Mouse (Mus musculus) heart, adult 8-10 months (tissue): ENCODE data around the gene Kcnip1. TPM values are rescaled to one million over a fixed set of nuclear protein-coding genes. Genes with fewer than 3 reads are reported as not detected.

Source experiments
- DNase-seq: peaks from one replicate; pipeline ENCODE4 v3.0.0; 2022; ENCODE audit warnings: low spot score
- total RNA-seq, 4 experiments: library from RNA; stranded (reverse); gene quantifications; 2 replicates each; pipeline ENCODE4 v1.2.4; 2022

The Kcnip1 gene
- total RNA-seq = under 1 TPM in 3 of 4 experiments, not detected in 1; 0.11 to 0.35 (median 0.17) TPM

GRCm38 (mm10) chr11:33992938-33993337 lies at the start of gene Kcnip1:
Gene Kcnip1, minus strand, starts transcription at chr11:33993152.
- no peak for DNase-seq

DNA sequence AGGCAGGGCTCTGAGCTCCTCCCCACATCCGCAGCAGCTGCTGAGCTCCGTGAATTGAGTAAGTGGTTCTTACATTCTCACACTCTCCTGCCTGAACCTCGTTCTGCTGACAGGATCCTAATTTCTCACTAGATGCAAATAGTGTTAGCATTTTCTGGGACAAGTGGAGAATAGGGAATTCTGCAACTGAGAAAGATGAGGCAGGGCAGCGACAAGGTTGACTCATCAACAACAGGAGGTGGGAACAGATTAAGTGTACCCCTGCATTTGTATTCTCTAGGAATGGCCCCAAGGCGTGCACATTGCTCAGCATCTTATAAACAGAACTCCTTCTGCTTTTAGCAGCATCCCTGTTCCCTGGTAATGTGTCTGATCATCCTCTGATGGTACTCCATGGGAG lies 47.1 kb upstream of the Kcnip1 start:
- DNase-seq = no peak

GRCm38 (mm10) chr11:34035909-34036658 lies 43.1 kb upstream of the Kcnip1 start:
- DNase-seq = no peak

GRCm38 (mm10) chr11:34034794-34035193 lies 41.8 kb upstream of the Kcnip1 start:
- no peak for DNase-seq

DNA sequence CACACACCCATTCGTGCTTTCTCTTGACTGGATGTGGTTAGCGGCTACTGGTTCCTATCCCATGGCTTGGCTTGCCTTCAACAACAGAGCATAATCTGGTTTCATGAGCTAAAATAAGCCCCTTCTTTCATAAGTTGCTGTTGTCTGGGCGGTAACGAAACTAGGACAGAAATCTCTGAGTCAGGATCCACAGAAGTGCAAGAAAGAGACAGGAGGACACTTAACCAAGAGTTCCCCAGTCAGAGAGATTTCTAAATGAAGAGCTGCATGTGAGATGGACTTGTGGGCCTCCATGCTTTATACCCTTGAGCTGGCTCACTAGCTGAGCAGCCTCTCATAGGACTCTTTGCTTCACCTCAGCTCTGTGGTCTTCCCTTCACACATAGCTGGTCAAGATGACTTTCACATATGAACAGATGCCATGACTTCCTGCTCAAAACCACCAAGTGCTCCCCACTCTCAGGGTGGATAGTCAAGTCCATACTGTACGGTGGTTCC lies 41.1 kb upstream of the Kcnip1 start:
- DNase-seq = peak; percentile 37

DNA sequence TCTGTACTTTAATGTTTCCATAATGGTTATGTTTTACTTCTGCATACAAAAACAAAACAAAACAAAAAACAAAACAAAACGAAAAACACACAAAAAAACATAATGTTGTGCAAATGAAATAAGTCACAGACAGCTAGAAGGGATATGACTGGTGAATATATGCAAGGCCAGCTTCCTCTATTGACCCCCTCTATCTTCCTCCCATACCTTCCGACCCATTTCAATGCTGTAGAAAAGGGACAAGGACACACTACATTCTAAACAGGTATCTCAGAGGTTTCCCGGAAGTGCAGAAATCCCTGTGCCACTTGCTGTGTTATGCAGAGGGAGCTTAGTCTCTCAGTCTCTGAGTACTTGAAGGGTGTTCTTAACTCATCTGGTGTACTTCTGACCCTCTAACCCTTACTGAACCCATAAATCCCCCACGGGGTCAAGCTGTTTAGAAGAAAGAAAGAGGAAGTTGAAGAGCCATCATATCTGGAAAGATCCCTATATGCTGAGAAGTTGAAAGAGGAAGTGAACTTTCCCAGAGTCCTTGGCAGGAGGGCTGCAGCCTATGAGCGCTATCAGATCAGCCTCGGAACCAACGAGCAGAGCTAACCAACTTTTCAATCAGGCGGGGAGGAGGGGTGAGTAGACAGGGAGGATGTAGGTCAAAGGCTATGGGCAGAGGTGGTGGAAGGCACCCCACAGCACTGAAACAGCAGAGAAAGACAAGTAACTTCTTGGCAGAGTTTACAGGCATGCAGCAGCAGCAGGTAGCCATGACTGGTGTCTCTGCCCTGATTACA lies 38.3 kb upstream of the Kcnip1 start:
- DNase-seq = peak; percentile 37

GRCm38 (mm10) chr11:34029658-34030057 lies 36.7 kb upstream of the Kcnip1 start:
- no peak for DNase-seq

DNA sequence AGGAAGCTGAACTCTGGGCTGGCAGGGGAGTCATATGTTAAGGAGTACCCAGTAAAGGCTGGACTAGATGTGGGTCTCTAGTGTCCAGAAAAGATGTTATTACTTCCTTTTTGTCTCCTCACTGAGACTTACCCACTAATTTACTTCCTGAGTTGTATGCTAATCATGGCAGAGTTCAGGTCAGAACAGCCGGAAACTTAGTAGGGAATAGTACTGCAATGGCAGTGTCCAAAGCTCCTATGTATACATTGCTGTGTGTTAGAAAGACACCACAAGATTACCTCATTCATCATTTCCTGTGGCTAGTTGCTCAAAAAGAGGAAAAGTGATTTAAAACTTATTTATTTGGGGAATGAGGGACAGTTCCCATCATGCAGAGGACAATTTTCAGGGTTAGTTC lies 32.1 kb upstream of the Kcnip1 start:
- no peak for DNase-seq

- no peak for DNase-seq
Measured at GRCm38 (mm10) chr11:34012007-34012652, 19.2 kb upstream of the Kcnip1 start.

DNA sequence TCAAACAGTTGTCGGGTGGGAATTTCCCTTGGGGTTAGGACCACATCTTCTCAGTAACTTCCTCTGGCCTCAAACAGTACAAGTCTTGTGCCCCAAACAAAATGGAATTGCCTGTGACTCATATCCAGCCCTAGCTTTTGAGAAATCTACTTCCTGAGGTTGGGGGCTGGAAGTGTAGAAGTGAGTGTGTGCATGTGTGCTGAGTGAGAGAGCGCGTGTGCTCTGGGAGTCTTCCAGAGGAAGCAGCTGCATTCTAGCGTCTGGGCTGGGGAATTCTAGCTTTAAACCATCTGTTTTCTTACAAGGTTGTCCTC lies 17.9 kb upstream of the Kcnip1 start:
- peak; percentile 75 for DNase-seq

DNA sequence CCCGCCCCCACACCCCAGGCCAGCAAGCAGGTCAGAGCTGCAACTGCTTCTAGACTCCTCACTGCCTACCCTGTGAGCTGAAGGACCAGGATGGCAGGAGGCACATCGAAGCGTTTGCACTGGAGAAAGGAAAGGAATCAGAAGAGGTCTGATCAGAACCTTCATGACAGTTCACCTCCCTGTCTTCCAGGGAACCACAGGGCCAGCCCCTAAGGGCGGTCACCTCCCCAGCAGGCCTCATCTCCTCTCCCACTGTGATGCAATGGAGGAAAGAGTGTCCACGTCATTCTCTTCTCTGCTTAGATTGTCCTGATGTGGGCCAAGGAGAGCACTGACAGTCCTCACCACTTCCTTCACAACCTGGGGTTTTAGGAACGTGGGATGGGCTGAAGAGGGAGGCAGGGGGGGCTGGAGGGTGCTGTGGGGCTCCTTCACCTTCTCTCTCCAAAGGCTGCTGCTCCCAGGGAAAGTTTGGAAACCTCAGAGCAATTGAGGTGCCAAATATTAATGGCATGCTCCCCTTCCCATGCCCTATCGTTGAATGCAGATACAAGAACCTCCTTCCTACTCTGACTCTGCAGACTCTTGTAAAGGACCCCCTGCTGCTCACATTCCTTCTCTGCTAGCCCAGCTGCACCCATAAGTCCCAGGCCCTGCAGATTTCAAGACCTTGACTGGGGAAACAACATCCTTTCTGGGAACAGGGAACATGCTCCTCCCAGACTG lies 17.3 kb upstream of the Kcnip1 start:
- no peak for DNase-seq

- no peak for DNase-seq
Measured at GRCm38 (mm10) chr11:34009316-34010087, 16.6 kb upstream of the Kcnip1 start.

GRCm38 (mm10) chr11:34008702-34009101 lies 15.8 kb upstream of the Kcnip1 start:
- no peak for DNase-seq

- DNase-seq = no peak
Measured at GRCm38 (mm10) chr11:34008214-34008613, 15.3 kb upstream of the Kcnip1 start.

- DNase-seq = no peak
Measured at GRCm38 (mm10) chr11:34007616-34008015, 14.7 kb upstream of the Kcnip1 start.

- no peak for DNase-seq
Measured at GRCm38 (mm10) chr11:34002593-34002965, 9.6 kb upstream of the Kcnip1 start.

GRCm38 (mm10) chr11:34001938-34002592 lies 9.1 kb upstream of the Kcnip1 start:
- peak; percentile 48 for DNase-seq

- no peak for DNase-seq
Measured at GRCm38 (mm10) chr11:34000416-34000815, 7.5 kb upstream of the Kcnip1 start.

GRCm38 (mm10) chr11:33998244-33998643 lies 5.3 kb upstream of the Kcnip1 start:
- no peak for DNase-seq

DNA sequence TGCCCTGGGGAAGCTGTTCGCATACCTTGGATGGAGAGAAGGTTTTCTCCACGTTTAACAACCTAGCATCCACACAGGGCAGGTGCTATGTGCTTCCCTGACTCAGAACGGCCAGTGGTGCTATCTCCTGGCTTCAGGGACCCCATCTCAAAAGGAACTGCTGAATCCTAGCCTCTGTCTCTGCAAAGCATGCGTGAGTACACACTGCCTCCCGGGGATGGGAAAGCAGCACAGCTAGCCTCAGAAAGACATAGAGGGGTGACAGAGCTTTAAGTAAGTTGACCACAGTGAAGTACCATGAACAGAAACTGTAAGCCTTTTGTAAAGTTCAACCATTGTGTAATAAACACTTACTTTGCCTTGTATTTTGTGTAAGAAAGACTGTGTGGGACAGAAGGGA lies 544 bp upstream of the Kcnip1 start:
- DNase-seq = no peak

GRCm38 (mm10) chr11:33990002-33990401 lies 3.0 kb downstream of the Kcnip1 start:
- DNase-seq = no peak
